Mouse (Mus musculus) inflammation-experienced regulatory T-cells, adult 6 months (primary cell): ENCODE measurements around the gene Pip5k1b. TPM values are rescaled to one million over a fixed set of nuclear protein-coding genes. Genes with fewer than 3 reads are reported as not detected.
"Not testable (repeated sequence)": the region's sequence is repeated elsewhere in the genome, so short reads cannot be mapped to it uniquely, and the experiment has no call there.

ENCODE experiments used
- ATAC-seq: one replicate; pipeline ENCODE4 v1.8.0; 2017
- polyA plus RNA-seq, 3 experiments: library from polyadenylated mRNA; unstranded; fragments of 100-300 nt; shearing (Covaris generic); gene quantifications; one replicate each; pipeline ENCODE4 v1.2.1; 2017

Gene Pip5k1b
- polyA plus RNA-seq = 1 to 10 TPM in 2 of 3 experiments, under 1 TPM in 1; 0.36 to 9.4 (median 6.9) TPM

GRCm38 (mm10) chr19:24555466-24555903 lies at the start of gene Pip5k1b:
Gene Pip5k1b (minus strand): TSS chr19:24555872.
- ATAC-seq = peak; percentile 29

- ATAC-seq = no peak
Measured at GRCm38 (mm10) chr19:24604105-24604504, 48.4 kb upstream of the Pip5k1b start.

GRCm38 (mm10) chr19:24603431-24603830 lies 47.8 kb upstream of the Pip5k1b start:
- ATAC-seq = no peak

- no peak for ATAC-seq
Measured at GRCm38 (mm10) chr19:24586726-24587125, 31.1 kb upstream of the Pip5k1b start.

- no peak for ATAC-seq
Measured at GRCm38 (mm10) chr19:24585171-24585570, 29.5 kb upstream of the Pip5k1b start.

- ATAC-seq = no peak
Measured at GRCm38 (mm10) chr19:24583956-24584355, 28.3 kb upstream of the Pip5k1b start.

- no peak for ATAC-seq
Measured at GRCm38 (mm10) chr19:24576125-24576524, 20.5 kb upstream of the Pip5k1b start.

- no peak for ATAC-seq
Measured at GRCm38 (mm10) chr19:24571756-24572181, 16.1 kb upstream of the Pip5k1b start.

GRCm38 (mm10) chr19:24570969-24571368 lies 15.3 kb upstream of the Pip5k1b start:
- no peak for ATAC-seq

- no peak for ATAC-seq
Measured at GRCm38 (mm10) chr19:24557456-24557855, 1.8 kb upstream of the Pip5k1b start.

GRCm38 (mm10) chr19:24556585-24556966 lies 904 bp upstream of the Pip5k1b start:
- ATAC-seq = no peak

- peak; percentile 54 for ATAC-seq
Measured at GRCm38 (mm10) chr19:24555904-24556584, 372 bp upstream of the Pip5k1b start.

- peak; percentile 75 for ATAC-seq
Measured at GRCm38 (mm10) chr19:24554911-24555465, 684 bp downstream of the Pip5k1b start.

- no peak for ATAC-seq
Measured at GRCm38 (mm10) chr19:24554425-24554824, 1.2 kb downstream of the Pip5k1b start.

GRCm38 (mm10) chr19:24553291-24554075 lies 2.2 kb downstream of the Pip5k1b start:
- ATAC-seq = no peak

GRCm38 (mm10) chr19:24552641-24553040 lies 3.0 kb downstream of the Pip5k1b start:
- not testable (repeated sequence) for ATAC-seq

- ATAC-seq = no peak
Measured at GRCm38 (mm10) chr19:24551196-24551954, 4.3 kb downstream of the Pip5k1b start.

GRCm38 (mm10) chr19:24550778-24551177 lies 4.9 kb downstream of the Pip5k1b start:
- no peak for ATAC-seq

- ATAC-seq = no peak
Measured at GRCm38 (mm10) chr19:24550016-24550415, 5.7 kb downstream of the Pip5k1b start.

- ATAC-seq = no peak
Measured at GRCm38 (mm10) chr19:24548337-24548736, 7.3 kb downstream of the Pip5k1b start.

- no peak for ATAC-seq
Measured at GRCm38 (mm10) chr19:24546153-24546552, 9.5 kb downstream of the Pip5k1b start.
